Mouse (Mus musculus) brain, adult 10 weeks (tissue): ENCODE measurements around the gene Hist1h1t. TPM values are rescaled to one million over a fixed set of nuclear protein-coding genes. Genes with fewer than 3 reads are reported as not detected.

Experiments
- polyA plus RNA-seq: library from polyadenylated mRNA; stranded (reverse); fragments of 350-450 nt; fragmentation: Illumina TruSeq; extraction: RNeasy Lipid Tissue Mini Kit (QIAGEN cat#74804); gene quantifications from one replicate; pipeline ENCODE4 v1.2.3, GENCODE M21; 2015; ENCODE audit warnings: low read depth, low replicate concordance

Hist1h1t gene
- not detected for polyA plus RNA-seq

GRCm38 (mm10) chr13:23695514-23695913, at the start of gene Hist1h1t:
Gene Hist1h1t (plus strand): TSS chr13:23695814.

GRCm38 (mm10) chr13:23683755-23684281, 11.8 kb upstream of the Hist1h1t start, which contains the start of the genes Hist1h2ac and Hist1h2bc:
Gene Hist1h2ac (minus strand): TSS chr13:23683948.
Gene Hist1h2bc (plus strand): TSS chr13:23684199.

GRCm38 (mm10) chr13:23698300-23698693, 2.7 kb downstream of the Hist1h1t start, which contains the start of gene Hist1h4c:
Gene Hist1h4c (minus strand): TSS chr13:23698454.

GRCm38 (mm10) chr13:23710374-23711089, 14.9 kb downstream of the Hist1h1t start, which contains the start of gene Hfe:
Gene Hfe (minus strand): TSS chr13:23710854.

GRCm38 (mm10) chr13:23738677-23739068, 43.1 kb downstream of the Hist1h1t start, which contains the start of gene Hist1h1c:
Gene Hist1h1c (plus strand): TSS chr13:23738808.

GRCm38 (mm10) chr13:23745381-23746161, 50.0 kb downstream of the Hist1h1t start, which contains the start of gene Hist1h3c:
Gene Hist1h3c (minus strand): TSS chr13:23745602.

Other genes starting within 250 kb of the Hist1h1t start
- gene Btn1a1, start 229.9 kb upstream of the Hist1h1t start, polyA plus RNA-seq: not detected
- 1.8 TPM for gene Btn2a2, start 207.0 kb upstream of the Hist1h1t start, polyA plus RNA-seq
- gene Hist1h4h, start 164.8 kb upstream of the Hist1h1t start, polyA plus RNA-seq: 5.4 TPM
- not detected for gene Hist1h2af, start 161.9 kb upstream of the Hist1h1t start, polyA plus RNA-seq
- not detected for gene Hist1h3g, start 160.4 kb upstream of the Hist1h1t start, polyA plus RNA-seq
- 0.37 TPM for gene Hist1h2bh, start 152.4 kb upstream of the Hist1h1t start, polyA plus RNA-seq
- not detected for gene Hist1h3f, start 151.8 kb upstream of the Hist1h1t start, polyA plus RNA-seq
- not detected for gene Hist1h4f, start 144.2 kb upstream of the Hist1h1t start, polyA plus RNA-seq
- 0.06 TPM for gene Hist1h1d, start 142.6 kb upstream of the Hist1h1t start, polyA plus RNA-seq
- gene Hist1h3e, start 133.4 kb upstream of the Hist1h1t start, polyA plus RNA-seq: not detected
- not detected for gene Hist1h2ae, start 124.6 kb upstream of the Hist1h1t start, polyA plus RNA-seq
- gene Hist1h2bg, start 124.4 kb upstream of the Hist1h1t start, polyA plus RNA-seq: 3.5 TPM
- gene Hist1h2bf, start 121.6 kb upstream of the Hist1h1t start, polyA plus RNA-seq: not detected
- not detected for gene Hist1h2ad, start 121.4 kb upstream of the Hist1h1t start, polyA plus RNA-seq
- gene Hist1h3d, start 120.1 kb upstream of the Hist1h1t start, polyA plus RNA-seq: 0.76 TPM
- not detected for gene Hist1h4d, start 114.2 kb upstream of the Hist1h1t start, polyA plus RNA-seq
- 6.4 TPM for gene Hist1h2be, start 74.7 kb upstream of the Hist1h1t start, polyA plus RNA-seq
- 3.1 TPM for gene Hist1h1e, start 73.3 kb upstream of the Hist1h1t start, polyA plus RNA-seq
- 2.0 TPM for gene Hist1h2ac, start 11.9 kb upstream of the Hist1h1t start, polyA plus RNA-seq
- gene Hist1h2bc, start 11.6 kb upstream of the Hist1h1t start, polyA plus RNA-seq: 79.4 TPM
- gene Hist1h4c, start 2.6 kb downstream of the Hist1h1t start, polyA plus RNA-seq: 1.3 TPM
- gene Hfe, start 15.0 kb downstream of the Hist1h1t start, polyA plus RNA-seq: 4.4 TPM
- 35.3 TPM for gene Hist1h1c, start 43.0 kb downstream of the Hist1h1t start, polyA plus RNA-seq
- not detected for gene Hist1h3c, start 49.8 kb downstream of the Hist1h1t start, polyA plus RNA-seq
- gene Hist1h2bb, start 50.9 kb downstream of the Hist1h1t start, polyA plus RNA-seq: not detected
- gene Hist1h2ab, start 55.3 kb downstream of the Hist1h1t start, polyA plus RNA-seq: not detected
- gene Hist1h3b, start 56.5 kb downstream of the Hist1h1t start, polyA plus RNA-seq: not detected
- gene Hist1h4b, start 61.2 kb downstream of the Hist1h1t start, polyA plus RNA-seq: not detected
- not detected for gene Hist1h4a, start 65.4 kb downstream of the Hist1h1t start, polyA plus RNA-seq
- not detected for gene Hist1h3a, start 66.6 kb downstream of the Hist1h1t start, polyA plus RNA-seq
- not detected for gene Hist1h1a, start 67.9 kb downstream of the Hist1h1t start, polyA plus RNA-seq
- gene Trim38, start 74.1 kb downstream of the Hist1h1t start, polyA plus RNA-seq: not detected
- gene Slc17a2, start 111.2 kb downstream of the Hist1h1t start, polyA plus RNA-seq: not detected
- not detected for gene Slc17a3, start 143.6 kb downstream of the Hist1h1t start, polyA plus RNA-seq
- gene Slc17a1, start 171.9 kb downstream of the Hist1h1t start, polyA plus RNA-seq: not detected
- gene Slc17a4, start 219.2 kb downstream of the Hist1h1t start, polyA plus RNA-seq: not detected
- gene Hist1h2ba, start 238.3 kb downstream of the Hist1h1t start, polyA plus RNA-seq: not detected
- gene Hist1h2aa, start 238.6 kb downstream of the Hist1h1t start, polyA plus RNA-seq: not detected